Mouse (Mus musculus): ENCODE results near the gene Rufy1.

Gene Rufy1

GRCm38 (mm10) chr11:50354162-50354561 lies 76.8 kb downstream of the Rufy1 start, which contains the start of gene Cby3:
TSS of gene Cby3 (plus strand) at chr11:50354462.
- DNase-seq (ENCODE audit: low read depth, low spot score), result no peak

GRCm38 (mm10) chr11:50352177-50352576 lies 78.7 kb downstream of the Rufy1 start:
- DNase-seq (ENCODE audit: low read depth, low spot score), result no peak

GRCm38 (mm10) chr11:50346256-50347032 lies 84.5 kb downstream of the Rufy1 start:
- no peak for DNase-seq (ENCODE audit: low read depth, low spot score)

GRCm38 (mm10) chr11:50345486-50345885 lies 85.4 kb downstream of the Rufy1 start:
- DNase-seq (ENCODE audit: low read depth, low spot score), result no peak

All from mesoderm, embryonic 11.5 days (tissue).